Mouse (Mus musculus): ENCODE data around the gene Gm4513. TPM values are rescaled to one million over a fixed set of nuclear protein-coding genes. Genes with fewer than 3 reads are reported as not detected.
"Not testable (repeated sequence)": the region's sequence is repeated elsewhere in the genome, so short reads cannot be mapped to it uniquely, and the experiment has no call there.

Gene Gm4513
- polyA plus RNA-seq (2012; ENCODE audit: insufficient read depth, low replicate concordance), result not detected in 2 replicates

GRCm38 (mm10) chr7:20598921-20599320 lies at the start of gene Gm4513:
Gm4513 (minus strand) TSS chr7:20599021.
- H3K9me3 ChIP-seq; H3K4me3 ChIP-seq (replicated peaks); H3K36me3 ChIP-seq (replicated peaks; ENCODE audit: low read length); H3K27me3 ChIP-seq (replicated peaks); H3K4me1 ChIP-seq: not testable (repeated sequence)

GRCm38 (mm10) chr7:20576141-20576540 lies 22.7 kb downstream of the Gm4513 start, which contains the start of gene Gm4141:
Gm4141 (minus strand) TSS chr7:20576241.
- not testable (repeated sequence) for H3K4me3 ChIP-seq (replicated peaks); H3K4me1 ChIP-seq; H3K36me3 ChIP-seq (replicated peaks; ENCODE audit: low read length); H3K9me3 ChIP-seq; H3K27me3 ChIP-seq (replicated peaks)

GRCm38 (mm10) chr7:20545657-20546056 lies 53.2 kb downstream of the Gm4513 start, which contains the start of gene Gm5726:
Gm5726 (minus strand) TSS chr7:20545757.
- not testable (repeated sequence) for H3K36me3 ChIP-seq (replicated peaks; ENCODE audit: low read length); H3K4me1 ChIP-seq; H3K9me3 ChIP-seq; H3K4me3 ChIP-seq (replicated peaks); H3K27me3 ChIP-seq (replicated peaks)

Other genes starting within 250 kb of the Gm4513 start
- not detected in 2 replicates for gene Gm5728, start 223.6 kb downstream of the Gm4513 start, polyA plus RNA-seq (2012; ENCODE audit: insufficient read depth, low replicate concordance)
- not detected in 2 replicates for gene Vmn1r100, start 181.1 kb downstream of the Gm4513 start, polyA plus RNA-seq (2012; ENCODE audit: insufficient read depth, low replicate concordance)
- not detected in 2 replicates for gene Vmn1r101, start 156.4 kb downstream of the Gm4513 start, polyA plus RNA-seq (2012; ENCODE audit: insufficient read depth, low replicate concordance)
- not detected in 2 replicates for gene Gm10670, start 124.1 kb downstream of the Gm4513 start, polyA plus RNA-seq (2012; ENCODE audit: insufficient read depth, low replicate concordance)
- gene Vmn1r103, start 88.5 kb downstream of the Gm4513 start, polyA plus RNA-seq (2012; ENCODE audit: insufficient read depth, low replicate concordance), result not detected in 2 replicates
- gene Vmn1r104, start 65.2 kb downstream of the Gm4513 start, polyA plus RNA-seq (2012; ENCODE audit: insufficient read depth, low replicate concordance), result not detected in 2 replicates
- gene Gm5726, start 53.3 kb downstream of the Gm4513 start, polyA plus RNA-seq (2012; ENCODE audit: insufficient read depth, low replicate concordance), result not detected in 2 replicates
- not detected in 2 replicates for gene Gm4141, start 22.8 kb downstream of the Gm4513 start, polyA plus RNA-seq (2012; ENCODE audit: insufficient read depth, low replicate concordance)
- not detected in 2 replicates for gene Vmn1r107, start 69.9 kb upstream of the Gm4513 start, polyA plus RNA-seq (2012; ENCODE audit: insufficient read depth, low replicate concordance)
- gene Vmn1r111, start 104.2 kb upstream of the Gm4513 start, polyA plus RNA-seq (2012; ENCODE audit: insufficient read depth, low replicate concordance), result not detected in 2 replicates
- not detected in 2 replicates for gene Gm10668, start 131.6 kb upstream of the Gm4513 start, polyA plus RNA-seq (2012; ENCODE audit: insufficient read depth, low replicate concordance)
- gene Vmn1r112, start 172.2 kb upstream of the Gm4513 start, polyA plus RNA-seq (2012; ENCODE audit: insufficient read depth, low replicate concordance), result not detected in 2 replicates
- gene Vmn1r113, start 188.3 kb upstream of the Gm4513 start, polyA plus RNA-seq (2012; ENCODE audit: insufficient read depth, low replicate concordance), result not detected in 2 replicates
- gene Vmn1r114, start 213.2 kb upstream of the Gm4513 start, polyA plus RNA-seq (2012; ENCODE audit: insufficient read depth, low replicate concordance), result not detected in 2 replicates
- not detected in 2 replicates for gene Vmn1r115, start 246.0 kb upstream of the Gm4513 start, polyA plus RNA-seq (2012; ENCODE audit: insufficient read depth, low replicate concordance)

All from megakaryocyte, embryonic 14.5 days (primary cell).